ENCODE assay signal across 8 mouse cellular contexts in genomic region chr17:24719494-24720222, GRCm38 (mm10). TPM values are rescaled to one million over a fixed set of nuclear protein-coding genes. Genes with fewer than 3 reads are reported as not detected.
DNase-seq lines count a peak whose midpoint lies in the region; ATAC-seq and TF ChIP-seq lines count a peak whose summit lies in the region.

No protein-coding gene starts in this region.

- peaks cover 19% of the 10 kb centered on the region for H3K36me3 ChIP-seq in heart, embryonic 15.5 days
- H3K36me3 ChIP-seq in liver, embryonic 14.5 days (replicated peaks; ENCODE audit: control insufficient read depth, insufficient read depth, low read depth), result peaks cover 19% of the 10 kb centered on the region
- H3K36me3 ChIP-seq in neural tube, embryonic 11.5 days (ENCODE audit: control insufficient read depth, insufficient read depth, low read length), result peaks cover 10% of the 10 kb centered on the region
- H3K36me3 ChIP-seq in stomach, postnatal 0 days (ENCODE audit: control insufficient read depth, insufficient read depth, low read length), result peaks cover 10% of the 10 kb centered on the region

- H3K9me3 ChIP-seq in heart, embryonic 15.5 days (replicated peaks), result no peaks in the 10 kb centered on the region
- H3K9me3 ChIP-seq in liver, embryonic 14.5 days (ENCODE audit: control insufficient read depth, low read length), result no peaks in the 10 kb centered on the region
- no peaks in the 10 kb centered on the region for H3K9me3 ChIP-seq in neural tube, embryonic 11.5 days (ENCODE audit: control insufficient read depth, low read length)
- H3K9me3 ChIP-seq in stomach, postnatal 0 days (ENCODE audit: control insufficient read depth, low read length), result no peaks in the 10 kb centered on the region

- peak overlapping the region; percentile 70 for H3K4me2 ChIP-seq in heart, embryonic 15.5 days
- H3K4me2 ChIP-seq in liver, embryonic 14.5 days (ENCODE audit: low read depth), result peak overlapping the region; percentile 92
- H3K4me2 ChIP-seq in neural tube, embryonic 11.5 days (ENCODE audit: low read depth), result peak overlapping the region; percentile 84
- H3K4me2 ChIP-seq in stomach, postnatal 0 days (replicated peaks; ENCODE audit: low read depth), result peak overlapping the region; percentile 66

- peaks cover 33% of the 10 kb centered on the region for H3K4me1 ChIP-seq in heart, embryonic 15.5 days (replicated peaks)
- peaks cover 16 to 23% of the 10 kb centered on the region in 2 experiments for H3K4me1 ChIP-seq in liver, embryonic 14.5 days (replicated peaks; ENCODE audit: control insufficient read depth in 2 of 2, insufficient read depth in 2 of 2, low read length in 1 of 2)
- H3K4me1 ChIP-seq in neural tube, embryonic 11.5 days (ENCODE audit: control insufficient read depth, insufficient read depth, low read length), result peaks cover 10% of the 10 kb centered on the region
- 0 out of 2 replicates have a peak, but pooled peaks cover 2% of the 10 kb centered on the region for H3K4me1 ChIP-seq in stomach, postnatal 0 days (replicated peaks; ENCODE audit: control insufficient read depth, insufficient read depth)

- H3K4me3 ChIP-seq in heart, embryonic 15.5 days, result peak overlapping the region; percentile 89
- H3K4me3 ChIP-seq in liver, embryonic 14.5 days (ENCODE audit: insufficient read depth in 1 of 2, low read depth in 2 of 2, low read length in 2 of 2), result peak overlapping the region; percentile 96 to 97
- peak overlapping the region; percentile 74 for H3K4me3 ChIP-seq in neural tube, embryonic 11.5 days (ENCODE audit: low read depth, low read length)
- peak overlapping the region; percentile 50 for H3K4me3 ChIP-seq in stomach, postnatal 0 days (ENCODE audit: low read depth, low read length)

- peak; percentile 90 for ATAC-seq in CD4-positive, CD25-positive, alpha-beta regulatory T cell, adult 4 months
- peak; percentile 98 for ATAC-seq in heart, embryonic 15.5 days (replicated peaks; ENCODE audit: insufficient number of reproducible peaks, insufficient read depth, low FRiP score, low read depth)
- peak; percentile 90 for ATAC-seq in liver, embryonic 14.5 days (ENCODE audit: insufficient read depth)
- peak; percentile 96 for ATAC-seq in neural tube, embryonic 11.5 days (ENCODE audit: insufficient read depth, low FRiP score, low TSS enrichment)
- ATAC-seq in stomach, postnatal 0 days (ENCODE audit: low FRiP score, low TSS enrichment), result peak; percentile 97

- H3K9ac ChIP-seq in heart, embryonic 15.5 days, result peak overlapping the region; percentile 92
- peak overlapping the region; percentile 95 for H3K9ac ChIP-seq in liver, embryonic 14.5 days (replicated peaks)
- peak overlapping the region; percentile 90 for H3K9ac ChIP-seq in neural tube, embryonic 11.5 days (ENCODE audit: low read length)
- peak overlapping the region; percentile 88 for H3K9ac ChIP-seq in stomach, postnatal 0 days (ENCODE audit: low read length)

- under 1% methylated on average over 61 of the region's 61 CpGs for WGBS in heart, embryonic 15.5 days
- WGBS in liver, embryonic 14.5 days (ENCODE audit: insufficient replicate concordance), result under 1% methylated on average over 61 of the region's 61 CpGs
- under 1% methylated on average over 61 of the region's 61 CpGs for WGBS in neural tube, embryonic 11.5 days
- under 1% methylated on average over 61 of the region's 61 CpGs for WGBS in stomach, postnatal 0 days

- DNase-seq in c-Kit-negative CD71-positive TER-119-positive erythroid progenitor cells, embryonic 14.5 days (ENCODE audit: low read depth, low spot score), result peak; percentile 94
- DNase-seq in fibroblast of lung, adult 2 months (ENCODE audit: low read depth), result peak; percentile 98
- DNase-seq in kidney, postnatal 25 days, result peak; percentile 99
- peak; percentile 96 for DNase-seq in liver, embryonic 14.5 days (ENCODE audit: low read depth in 3 of 3, low spot score in 3 of 3)
- peak; percentile 99 for DNase-seq in neural tube, embryonic 11.5 days (ENCODE audit: low spot score)
- peak; percentile 99 for DNase-seq in stomach, postnatal 0 days (ENCODE audit: low spot score)

- TF ChIP-seq CTCF in liver, embryonic 14.5 days (IDR thresholded peaks at IDR 0.05; ENCODE audit: low read depth), result no peak
- peak; percentile 29 for TF ChIP-seq CTCF in stomach, postnatal 0 days (IDR thresholded peaks at IDR 0.05; ENCODE audit: low read depth)

- peak; percentile 54 for TF ChIP-seq EP300 in liver, embryonic 14.5 days (IDR thresholded peaks at IDR 0.05; ENCODE audit: low read depth)
- TF ChIP-seq EP300 in stomach, postnatal 0 days (optimal IDR thresholded peaks at IDR 0.05), result peak; percentile 77

- peak overlapping the region; percentile 90 for H3K27ac ChIP-seq in heart, embryonic 15.5 days
- H3K27ac ChIP-seq in liver, embryonic 14.5 days, result peak overlapping the region; percentile 70
- H3K27ac ChIP-seq in neural tube, embryonic 11.5 days (ENCODE audit: low read depth, low read length), result peak overlapping the region; percentile 77
- H3K27ac ChIP-seq in stomach, postnatal 0 days (replicated peaks), result peak overlapping the region; percentile 94

- H3K27me3 ChIP-seq in heart, embryonic 15.5 days, result no peaks in the 10 kb centered on the region
- no peaks in the 10 kb centered on the region for H3K27me3 ChIP-seq in liver, embryonic 14.5 days (ENCODE audit: control insufficient read depth, insufficient read depth, low read length)
- H3K27me3 ChIP-seq in neural tube, embryonic 11.5 days (ENCODE audit: control insufficient read depth, insufficient read depth, low read length), result no peaks in the 10 kb centered on the region
- no peaks in the 10 kb centered on the region for H3K27me3 ChIP-seq in stomach, postnatal 0 days (ENCODE audit: control insufficient read depth, insufficient read depth, low read length)

RNA-seq across cellular contexts. Expression of gene Rps2, which starts 1.7 kb away (rescaled TPM):
- 100 to 1,000 TPM; 608 to 780 TPM for polyA plus RNA-seq in CD4-positive, CD25-positive, alpha-beta regulatory T cell, adult 4 months (2017; shearing (Covaris generic))
- polyA plus RNA-seq in heart, embryonic 15.5 days (2015; fragmentation: Nextera tagmentation; extraction: Ambion mirVana), result 770 and 917 TPM in 2 replicates
- 2,096 and 2,246 TPM in 2 replicates for polyA plus RNA-seq in liver, embryonic 14.5 days (2012; rRNA removed)
- polyA plus RNA-seq in liver, embryonic 14.5 days (2014; fragmentation: Nextera tagmentation; extraction: Ambion mirVana), result 1,219 and 1,250 TPM in 2 replicates
- polyA plus RNA-seq in neural tube, embryonic 11.5 days (2014; fragmentation: Nextera tagmentation; extraction: Ambion mirVana), result 1,370 and 1,378 TPM in 2 replicates
- 1,081 and 1,135 TPM in 2 replicates for polyA plus RNA-seq in stomach, postnatal 0 days (2015; fragmentation: Nextera tagmentation; extraction: Ambion mirVana)

RNA-seq across cellular contexts. Expression of gene Rnf151, which starts 1.8 kb away (rescaled TPM):
- polyA plus RNA-seq in CD4-positive, CD25-positive, alpha-beta regulatory T cell, adult 4 months (2017; shearing (Covaris generic)), result not detected
- 0.13 TPM in 1 of 2 replicates, not detected in the other for polyA plus RNA-seq in heart, embryonic 15.5 days (2015; fragmentation: Nextera tagmentation; extraction: Ambion mirVana)
- polyA plus RNA-seq in liver, embryonic 14.5 days (2012; rRNA removed), result 0.11 and 0.29 TPM in 2 replicates
- not detected in 2 replicates for polyA plus RNA-seq in liver, embryonic 14.5 days (2014; fragmentation: Nextera tagmentation; extraction: Ambion mirVana)
- 0.57 TPM in 1 of 2 replicates, not detected in the other for polyA plus RNA-seq in neural tube, embryonic 11.5 days (2014; fragmentation: Nextera tagmentation; extraction: Ambion mirVana)
- 0.10 TPM in 1 of 2 replicates, not detected in the other for polyA plus RNA-seq in stomach, postnatal 0 days (2015; fragmentation: Nextera tagmentation; extraction: Ambion mirVana)

RNA-seq across cellular contexts. Expression of gene Ndufb10, which starts 4.6 kb away (rescaled TPM):
- polyA plus RNA-seq in CD4-positive, CD25-positive, alpha-beta regulatory T cell, adult 4 months (2017; shearing (Covaris generic)), result 100 to 1,000 TPM; 227 to 245 TPM
- polyA plus RNA-seq in heart, embryonic 15.5 days (2015; fragmentation: Nextera tagmentation; extraction: Ambion mirVana), result 410 and 528 TPM in 2 replicates
- polyA plus RNA-seq in liver, embryonic 14.5 days (2012; rRNA removed), result 84.0 and 162 TPM in 2 replicates
- polyA plus RNA-seq in liver, embryonic 14.5 days (2014; fragmentation: Nextera tagmentation; extraction: Ambion mirVana), result 207 and 216 TPM in 2 replicates
- polyA plus RNA-seq in neural tube, embryonic 11.5 days (2014; fragmentation: Nextera tagmentation; extraction: Ambion mirVana), result 213 and 214 TPM in 2 replicates
- 256 and 269 TPM in 2 replicates for polyA plus RNA-seq in stomach, postnatal 0 days (2015; fragmentation: Nextera tagmentation; extraction: Ambion mirVana)

RNA-seq across cellular contexts. Expression of gene Rpl3l, which starts 8.0 kb away (rescaled TPM):
- polyA plus RNA-seq in CD4-positive, CD25-positive, alpha-beta regulatory T cell, adult 4 months (2017; shearing (Covaris generic)), result not detected
- polyA plus RNA-seq in heart, embryonic 15.5 days (2015; fragmentation: Nextera tagmentation; extraction: Ambion mirVana), result 1.4 and 1.6 TPM in 2 replicates
- 0.03 TPM in 1 of 2 replicates, not detected in the other for polyA plus RNA-seq in liver, embryonic 14.5 days (2012; rRNA removed)
- not detected in 2 replicates for polyA plus RNA-seq in liver, embryonic 14.5 days (2014; fragmentation: Nextera tagmentation; extraction: Ambion mirVana)
- polyA plus RNA-seq in neural tube, embryonic 11.5 days (2014; fragmentation: Nextera tagmentation; extraction: Ambion mirVana), result not detected in 2 replicates
- 0.23 and 0.28 TPM in 2 replicates for polyA plus RNA-seq in stomach, postnatal 0 days (2015; fragmentation: Nextera tagmentation; extraction: Ambion mirVana)

RNA-seq across cellular contexts. Expression of gene Tbl3, which starts 12.2 kb away (rescaled TPM):
- 10 to 100 TPM; 38.1 to 71.3 TPM for polyA plus RNA-seq in CD4-positive, CD25-positive, alpha-beta regulatory T cell, adult 4 months (2017; shearing (Covaris generic))
- 34.4 and 50.9 TPM in 2 replicates for polyA plus RNA-seq in heart, embryonic 15.5 days (2015; fragmentation: Nextera tagmentation; extraction: Ambion mirVana)
- polyA plus RNA-seq in liver, embryonic 14.5 days (2012; rRNA removed), result 20.5 and 26.8 TPM in 2 replicates
- 31.3 and 33.4 TPM in 2 replicates for polyA plus RNA-seq in liver, embryonic 14.5 days (2014; fragmentation: Nextera tagmentation; extraction: Ambion mirVana)
- 110 and 131 TPM in 2 replicates for polyA plus RNA-seq in neural tube, embryonic 11.5 days (2014; fragmentation: Nextera tagmentation; extraction: Ambion mirVana)
- polyA plus RNA-seq in stomach, postnatal 0 days (2015; fragmentation: Nextera tagmentation; extraction: Ambion mirVana), result 33.7 and 36.3 TPM in 2 replicates

Comparison
In these comparisons a context has a peak if more than half of its experiments do, and no peak if none do; other contexts are left out.
1. Peak in every context shown above with its lines: DNase-seq, ATAC-seq, H3K4me3 ChIP-seq and H3K27ac ChIP-seq.